Mouse (Mus musculus): ENCODE data around the gene Eif2b3.

DNA sequence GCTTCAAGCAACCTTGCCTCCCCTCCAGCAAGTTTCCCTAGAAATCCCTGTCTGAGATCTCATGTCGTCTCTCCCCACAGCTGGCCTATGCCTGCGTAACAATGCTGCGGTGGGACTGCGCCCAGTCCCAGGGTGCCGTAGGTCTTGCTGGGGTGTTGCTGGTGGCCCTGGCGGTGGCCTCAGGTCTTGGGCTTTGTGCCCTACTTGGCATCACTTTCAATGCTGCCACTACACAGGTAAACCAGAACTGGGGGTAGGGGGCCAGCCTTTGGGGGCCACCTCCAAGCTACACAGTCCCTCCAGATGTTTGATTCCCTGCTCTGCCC is 89.3 kb downstream of the Eif2b3 start:
- no peak for TF ChIP-seq POLR2A (IDR thresholded peaks at IDR 0.05; ENCODE audit: insufficient read depth, low read depth, low read length)
- no peak for TF ChIP-seq EP300 (IDR thresholded peaks at IDR 0.05; ENCODE audit: insufficient read depth, low read depth, low read length)
- TF ChIP-seq CTCF (IDR thresholded peaks at IDR 0.05) = no peak

Measured in heart, adult 2 months (tissue).